Mouse (Mus musculus): ENCODE results near the gene Pdzph1. TPM values are rescaled to one million over a fixed set of nuclear protein-coding genes. Genes with fewer than 3 reads are reported as not detected.
A peak's percentile ranks its signal among the peaks of the same experiment; 100 is the strongest.

Pdzph1 gene
- total and polyA plus RNA-seq, 2 experiments from 2014 or later, result 1.5 to 3.2 TPM

GRCm38 (mm10) chr17:58943015-58943822 is 48.0 kb downstream of the Pdzph1 start:
- no peak for ATAC-seq
- TF ChIP-seq CTCF (IDR thresholded peaks at IDR 0.05; ENCODE audit: low read depth), result no peak
- Histone ChIP-seq H3K27ac (no peak overlapping the region), H3K27me3 (ENCODE audit: insufficient read depth, low read length) (no peaks in the 10 kb centered on the region), H3K36me3 (ENCODE audit: insufficient read depth, low read length) (no peaks in the 10 kb centered on the region), H3K9me3 (ENCODE audit: low read length) (no peaks in the 10 kb centered on the region), H3K9ac (replicated peaks; ENCODE audit: low read length) (no peak overlapping the region), H3K4me1 (ENCODE audit: insufficient read depth, low read length) (no peaks in the 10 kb centered on the region), H3K4me2 (ENCODE audit: low read depth, low read length) (no peak overlapping the region), H3K4me3 (ENCODE audit: low read length) (no peak overlapping the region)
- WGBS, result 70% methylated on average over 10 of the region's 10 CpGs
- DNase-seq (ENCODE audit: low spot score), result no peak

GRCm38 (mm10) chr17:58938598-58938997 is 52.6 kb downstream of the Pdzph1 start:
- 93% methylated on average over 1 of the region's 1 CpGs for WGBS
- Histone ChIP-seq H3K4me3 (ENCODE audit: low read length) (no peak overlapping the region), H3K27me3 (ENCODE audit: insufficient read depth, low read length) (no peaks in the 10 kb centered on the region), H3K4me1 (ENCODE audit: insufficient read depth, low read length) (no peaks in the 10 kb centered on the region), H3K9ac (replicated peaks; ENCODE audit: low read length) (no peak overlapping the region), H3K36me3 (ENCODE audit: insufficient read depth, low read length) (no peaks in the 10 kb centered on the region), H3K4me2 (ENCODE audit: low read depth, low read length) (no peak overlapping the region), H3K27ac (no peak overlapping the region), H3K9me3 (ENCODE audit: low read length) (no peaks in the 10 kb centered on the region)
- TF ChIP-seq CTCF (IDR thresholded peaks at IDR 0.05; ENCODE audit: low read depth), result no peak
- DNase-seq (ENCODE audit: low spot score) (no peak), ATAC-seq (no peak)

- ATAC-seq, result no peak
- no peak for TF ChIP-seq CTCF (IDR thresholded peaks at IDR 0.05; ENCODE audit: low read depth)
- H3K9ac ChIP-seq (replicated peaks; ENCODE audit: low read length), result no peak overlapping the region
- no peak for DNase-seq (ENCODE audit: low spot score)
- H3K4me2 ChIP-seq (ENCODE audit: low read depth, low read length), result no peak overlapping the region
- WGBS, result 41% methylated on average over 4 of the region's 4 CpGs
- H3K36me3 ChIP-seq (ENCODE audit: insufficient read depth, low read length), result no peaks in the 10 kb centered on the region
- H3K4me1 ChIP-seq (ENCODE audit: insufficient read depth, low read length), result no peaks in the 10 kb centered on the region
- H3K9me3 ChIP-seq (ENCODE audit: low read length), result no peaks in the 10 kb centered on the region
- H3K4me3 ChIP-seq (ENCODE audit: low read length), result no peak overlapping the region
- H3K27ac ChIP-seq, result no peak overlapping the region
- H3K27me3 ChIP-seq (ENCODE audit: insufficient read depth, low read length), result no peaks in the 10 kb centered on the region
These were observed 53.6 kb downstream of the Pdzph1 start for GRCm38 (mm10) chr17:58937533-58937932.

- H3K4me2 ChIP-seq (ENCODE audit: low read depth, low read length), result no peak overlapping the region
- DNase-seq (ENCODE audit: low spot score) (no peak), ATAC-seq (no peak)
- no peaks in the 10 kb centered on the region for H3K27me3 ChIP-seq (ENCODE audit: insufficient read depth, low read length)
- TF ChIP-seq CTCF (IDR thresholded peaks at IDR 0.05; ENCODE audit: low read depth), result no peak
- H3K4me1 ChIP-seq (ENCODE audit: insufficient read depth, low read length), result no peaks in the 10 kb centered on the region
- H3K9ac ChIP-seq (replicated peaks; ENCODE audit: low read length), result no peak overlapping the region
- no peaks in the 10 kb centered on the region for H3K9me3 ChIP-seq (ENCODE audit: low read length)
- no peak overlapping the region for H3K4me3 ChIP-seq (ENCODE audit: low read length)
- 0 out of 2 replicates have a peak overlapping the region, but pooled peaks have one; percentile 29 for H3K27ac ChIP-seq
- no peaks in the 10 kb centered on the region for H3K36me3 ChIP-seq (ENCODE audit: insufficient read depth, low read length)
- WGBS, result 25% methylated on average over 1 of the region's 1 CpGs
These were observed 58.2 kb downstream of the Pdzph1 start for GRCm38 (mm10) chr17:58932983-58933280.

GRCm38 (mm10) chr17:58932279-58932982 is 58.7 kb downstream of the Pdzph1 start:
- 5% methylated on average over 2 of the region's 2 CpGs for whole genome bisulfite sequencing
- no peaks in the 10 kb centered on the region for H3K9me3 ChIP-seq (ENCODE audit: low read length)
- no peak overlapping the region for H3K9ac ChIP-seq (replicated peaks; ENCODE audit: low read length)
- no peak for TF ChIP-seq CTCF (IDR thresholded peaks at IDR 0.05; ENCODE audit: low read depth)
- H3K36me3 ChIP-seq (ENCODE audit: insufficient read depth, low read length), result no peaks in the 10 kb centered on the region
- no peak overlapping the region for H3K4me2 ChIP-seq (ENCODE audit: low read depth, low read length)
- no peaks in the 10 kb centered on the region for H3K27me3 ChIP-seq (ENCODE audit: insufficient read depth, low read length)
- ATAC-seq (no peak), DNase-seq (ENCODE audit: low spot score) (no peak)
- 0 out of 2 replicates have a peak overlapping the region, but pooled peaks have one; percentile 29 for H3K27ac ChIP-seq
- H3K4me1 ChIP-seq (ENCODE audit: insufficient read depth, low read length), result no peaks in the 10 kb centered on the region
- no peak overlapping the region for H3K4me3 ChIP-seq (ENCODE audit: low read length)

GRCm38 (mm10) chr17:58924754-58925546 is 66.2 kb downstream of the Pdzph1 start:
- Histone ChIP-seq H3K27me3 (ENCODE audit: insufficient read depth, low read length) (no peaks in the 10 kb centered on the region), H3K9me3 (ENCODE audit: low read length) (no peaks in the 10 kb centered on the region), H3K4me1 (ENCODE audit: insufficient read depth, low read length) (no peaks in the 10 kb centered on the region), H3K4me3 (ENCODE audit: low read length) (no peak overlapping the region), H3K9ac (replicated peaks; ENCODE audit: low read length) (no peak overlapping the region), H3K36me3 (ENCODE audit: insufficient read depth, low read length) (no peaks in the 10 kb centered on the region), H3K4me2 (ENCODE audit: low read depth, low read length) (no peak overlapping the region), H3K27ac (no peak overlapping the region)
- no peak for DNase-seq (ENCODE audit: low spot score)
- ATAC-seq, result no peak
- WGBS, result 72% methylated on average over 10 of the region's 10 CpGs
- TF ChIP-seq CTCF (IDR thresholded peaks at IDR 0.05; ENCODE audit: low read depth), result no peak

Data from hindbrain, postnatal 0 days (tissue).